Mouse (Mus musculus) stomach, embryonic 16.5 days (tissue): ENCODE measurements around the gene Pla2g4b. TPM values are rescaled to one million over a fixed set of nuclear protein-coding genes. Genes with fewer than 3 reads are reported as not detected.
A peak's percentile ranks its signal among the peaks of the same experiment; 100 is the strongest.

Experiments used
- ATAC-seq: fragments of 200-750 bp; cut with Nextera tagmentation; 2 replicates; pipeline ENCODE4 v1.8.0; 2017; ENCODE audit warnings: moderate number of reproducible peaks, moderate TSS enrichment; ENCODE audit not compliant: insufficient read depth, low FRiP score
- H3K27ac ChIP-seq: fragments of 300-500 bp; sonication (generic); 2 replicates; pipeline ENCODE4 v1.5.1; 2014; ENCODE audit warnings: low read length
- H3K27me3 ChIP-seq: fragments of 300-500 bp; sonication (generic); 2 replicates; pipeline ENCODE4 v1.6.1; 2014; ENCODE audit warnings: low read length, control low read depth, mixed read lengths; ENCODE audit not compliant: control insufficient read depth, insufficient read depth
- H3K36me3 ChIP-seq: fragments of 300-500 bp; sonication (generic); 2 replicates; pipeline ENCODE4 v1.6.1; 2014; ENCODE audit warnings: low read length; ENCODE audit not compliant: control insufficient read depth, insufficient read depth
- H3K4me1 ChIP-seq: fragments of 300-500 bp; sonication (generic); 2 replicates; pipeline ENCODE4 v1.6.1; 2014; ENCODE audit warnings: low read length, control low read depth, mixed read lengths; ENCODE audit not compliant: control insufficient read depth, insufficient read depth
- H3K4me2 ChIP-seq: fragments of 300-500 bp; sonication (generic); 2 replicates; pipeline ENCODE4 v1.6.1; 2014; ENCODE audit warnings: low read depth, low read length, mixed read lengths
- H3K4me3 ChIP-seq: fragments of 300-500 bp; sonication (generic); replicated peaks from 2 replicates; pipeline ENCODE4 v1.5.1; 2014; ENCODE audit warnings: mild to moderate bottlenecking, low read length
- H3K9ac ChIP-seq: fragments of 300-500 bp; sonication (generic); 2 replicates; pipeline ENCODE4 v1.6.1; 2014; ENCODE audit warnings: low read length
- H3K9me3 ChIP-seq: fragments of 300-500 bp; sonication (generic); replicated peaks from 2 replicates; pipeline ENCODE4 v1.6.1; 2016; ENCODE audit warnings: low read length, control low read depth; ENCODE audit not compliant: control insufficient read depth
- WGBS: fragments of 180-500 bp; shearing (Covaris S2); extraction: QIAGEN DNeasy Blood & Tissue Kit; methylation state at CpG from one replicate; pipeline ENCODE4 v1.1.7; 2014; 5-methylcytosine and 5-hydroxymethylcytosine counted together
- polyA plus RNA-seq: library from polyadenylated mRNA; unstranded; fragments of >200 nt; fragmentation: Nextera tagmentation; extraction: Ambion mirVana; gene quantifications from 2 replicates; pipeline ENCODE4 v1.2.1, GENCODE M21; 2015

Pla2g4b gene
- polyA plus RNA-seq, 1 experiment from 2014 or later: 1.8 TPM

DNA sequence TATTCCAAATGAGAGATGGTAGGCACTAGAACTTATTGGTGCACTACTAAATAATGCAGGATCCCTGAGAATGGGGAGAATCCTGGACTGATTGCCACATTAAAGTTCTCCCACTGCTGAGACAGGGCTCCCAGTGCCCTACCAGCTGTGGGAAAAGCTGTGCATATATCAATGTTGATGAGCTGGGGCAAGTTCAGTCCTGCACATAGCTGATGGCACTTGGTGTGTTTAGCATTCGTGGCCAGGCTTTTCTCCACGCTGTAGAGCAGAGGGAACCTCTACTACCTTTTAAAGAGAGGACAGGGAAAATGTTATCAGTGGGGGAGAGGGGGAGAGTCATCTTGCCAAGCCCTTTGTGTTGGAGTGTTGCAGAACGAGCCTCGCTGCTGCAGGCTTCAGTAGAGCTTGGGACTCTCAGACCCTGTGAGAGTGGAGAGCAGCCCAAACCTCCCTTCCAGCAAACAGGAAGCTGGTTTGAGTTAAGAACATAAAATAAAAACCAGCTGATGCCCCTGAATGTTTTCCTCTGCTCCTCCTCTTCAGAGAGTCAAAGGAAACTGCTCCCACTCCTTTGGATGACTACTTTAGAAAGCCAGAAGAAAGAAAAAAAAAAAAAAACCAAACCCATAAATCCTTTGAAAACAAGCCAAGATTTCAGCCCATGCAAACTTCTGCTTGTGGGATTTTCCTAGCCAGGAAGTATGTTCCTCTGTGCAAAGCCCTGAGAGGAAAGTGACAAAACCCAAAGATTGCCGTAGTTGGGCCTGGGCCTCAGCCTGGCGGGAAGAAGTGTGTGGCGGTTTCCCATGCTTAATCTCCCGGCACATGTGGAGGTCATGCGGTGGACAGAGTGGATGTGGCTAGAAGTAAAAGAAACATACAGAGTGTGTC, 37.6 kb upstream of the Pla2g4b start:
- Histone ChIP-seq H3K27me3 (no peaks in the 10 kb centered on the region), H3K9ac (peak overlapping the region; percentile 51; the same call in 1 of the 2 replicates), H3K36me3 (no peaks in the 10 kb centered on the region), H3K4me2 (0 out of 2 replicates have a peak overlapping the region, but pooled peaks have one; percentile 11), H3K4me1 (peaks cover 16% of the 10 kb centered on the region), H3K4me3 (no peak overlapping the region), H3K27ac (peak overlapping the region; percentile 88), H3K9me3 (no peaks in the 10 kb centered on the region)
- 40% methylated on average over 9 of the region's 9 CpGs for WGBS
- ATAC-seq: no peak

DNA sequence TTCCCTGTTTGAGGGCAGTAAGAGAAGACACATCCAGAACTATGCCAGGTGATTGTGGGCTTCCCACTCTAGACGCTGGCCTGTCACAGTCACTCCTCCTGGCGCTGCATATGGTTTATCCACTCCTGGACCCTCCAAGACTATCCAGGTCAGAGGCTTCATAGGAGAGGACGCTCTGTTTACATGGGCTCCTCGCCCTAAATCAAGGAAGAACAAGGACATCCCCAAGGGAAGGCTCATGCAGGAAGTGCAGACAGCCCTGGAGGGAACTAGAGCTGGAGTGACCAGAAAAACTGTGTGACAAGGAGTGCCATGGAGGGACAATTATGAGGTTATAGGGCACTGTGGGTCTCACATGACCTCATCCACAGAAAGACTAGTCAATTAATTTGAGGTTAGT, 35.9 kb upstream of the Pla2g4b start:
- no peak overlapping the region for H3K27ac ChIP-seq

DNA sequence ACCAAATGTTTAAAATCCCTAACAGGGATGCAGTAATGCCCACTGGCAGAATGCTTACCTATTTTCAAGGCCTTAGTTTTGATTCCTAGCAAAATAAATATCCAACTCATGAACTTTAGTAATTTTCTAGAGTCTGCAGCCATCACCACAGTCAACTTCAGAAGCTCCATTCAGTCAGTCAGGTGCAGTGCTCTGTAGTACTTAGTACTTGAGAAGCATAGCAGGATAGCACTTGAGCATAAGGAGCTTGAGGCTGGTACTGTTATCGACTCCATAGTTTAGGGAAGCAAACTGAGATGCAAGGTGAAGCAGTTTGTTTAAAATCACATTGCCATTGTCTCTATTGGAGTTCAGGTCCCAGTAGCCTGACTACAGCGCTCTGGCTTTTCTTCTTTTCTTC, 33.5 kb upstream of the Pla2g4b start:
- H3K4me1 ChIP-seq: peaks cover 16% of the 10 kb centered on the region
- H3K27me3 ChIP-seq: no peaks in the 10 kb centered on the region
- ATAC-seq: no peak
- H3K36me3 ChIP-seq: no peaks in the 10 kb centered on the region
- H3K9me3 ChIP-seq: no peaks in the 10 kb centered on the region
- no peak overlapping the region for H3K4me2 ChIP-seq
- WGBS: 93% methylated on average over 2 of the region's 2 CpGs
- no peak overlapping the region for H3K9ac ChIP-seq
- no peak overlapping the region for H3K27ac ChIP-seq
- no peak overlapping the region for H3K4me3 ChIP-seq

More for the DNA sequence above, 35.9 kb upstream of the Pla2g4b start:
- no peak overlapping the region for H3K9ac ChIP-seq
- WGBS: 84% methylated on average over 4 of the region's 4 CpGs
- peaks cover 16% of the 10 kb centered on the region for H3K4me1 ChIP-seq
- H3K4me2 ChIP-seq: no peak overlapping the region
- H3K27me3 ChIP-seq: no peaks in the 10 kb centered on the region
- no peaks in the 10 kb centered on the region for H3K36me3 ChIP-seq
- ATAC-seq: no peak
- no peaks in the 10 kb centered on the region for H3K9me3 ChIP-seq
- no peak overlapping the region for H3K4me3 ChIP-seq

DNA sequence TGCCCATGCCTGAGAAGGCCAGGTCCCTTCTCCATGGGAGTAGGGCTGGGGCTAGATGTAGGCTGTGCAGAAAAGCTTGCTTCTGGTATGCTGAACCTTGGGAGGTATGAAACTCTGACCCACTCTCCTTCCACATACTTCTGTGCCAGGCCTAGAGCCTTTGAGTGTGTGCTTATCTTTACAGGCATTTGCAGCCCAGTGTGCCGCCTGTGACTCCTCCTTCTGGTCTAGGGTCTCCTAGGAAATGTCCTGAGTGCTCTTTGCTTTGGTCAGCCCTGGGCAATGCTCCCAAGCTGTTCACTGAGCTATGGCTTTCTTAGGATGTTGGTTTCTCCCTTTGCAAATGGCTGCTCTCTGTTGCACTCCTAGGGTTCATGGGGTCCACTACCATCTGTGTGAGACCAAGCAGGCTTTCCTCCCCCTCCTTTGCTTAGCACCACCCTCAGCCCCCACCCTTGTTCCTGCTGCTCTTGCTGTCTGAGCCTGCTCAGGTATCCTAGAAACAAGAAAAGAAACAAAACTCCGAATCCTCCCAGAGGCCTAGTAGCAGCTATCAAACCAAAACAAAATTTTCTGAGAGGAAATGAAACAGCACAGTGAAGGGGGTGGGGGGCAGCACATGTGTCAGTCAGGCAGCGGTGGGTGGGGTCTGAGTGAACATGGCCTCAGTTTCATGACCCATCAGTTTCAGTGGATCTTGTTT, 32.2 kb upstream of the Pla2g4b start:
- no peaks in the 10 kb centered on the region for H3K27me3 ChIP-seq
- H3K9me3 ChIP-seq: no peaks in the 10 kb centered on the region
- H3K36me3 ChIP-seq: no peaks in the 10 kb centered on the region
- H3K4me1 ChIP-seq: peaks cover 4% of the 10 kb centered on the region
- no peak overlapping the region for H3K4me3 ChIP-seq
- 59% methylated on average over 3 of the region's 3 CpGs for WGBS
- no peak for ATAC-seq
- no peak overlapping the region for H3K4me2 ChIP-seq
- H3K9ac ChIP-seq: no peak overlapping the region
- H3K27ac ChIP-seq: no peak overlapping the region

DNA sequence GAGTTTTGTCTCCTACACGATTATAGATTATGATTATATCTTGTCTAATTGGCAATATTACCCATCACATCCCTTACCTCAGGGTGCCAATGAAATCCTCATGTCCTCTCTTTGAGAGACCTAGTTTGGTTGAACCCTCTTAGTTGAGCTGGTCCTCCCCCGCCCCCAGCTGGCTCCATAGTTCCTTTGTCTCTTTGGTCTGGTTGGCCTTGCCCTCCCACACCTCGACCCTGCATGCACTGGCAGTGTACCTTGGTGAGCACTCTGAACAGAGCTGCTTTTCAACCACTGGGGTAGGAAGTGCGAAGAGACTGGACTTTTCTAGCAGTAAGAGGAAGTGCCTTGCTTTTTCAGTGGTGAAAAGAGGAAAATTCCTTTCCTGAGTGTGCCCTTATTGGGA, 31.3 kb upstream of the Pla2g4b start:
- Histone ChIP-seq H3K9ac (no peak overlapping the region), H3K27ac (no peak overlapping the region), H3K9me3 (no peaks in the 10 kb centered on the region), H3K27me3 (no peaks in the 10 kb centered on the region), H3K4me3 (no peak overlapping the region), H3K4me1 (no peaks in the 10 kb centered on the region), H3K4me2 (no peak overlapping the region), H3K36me3 (no peaks in the 10 kb centered on the region)
- no peak for ATAC-seq
- WGBS: 70% methylated on average over 4 of the region's 4 CpGs

DNA sequence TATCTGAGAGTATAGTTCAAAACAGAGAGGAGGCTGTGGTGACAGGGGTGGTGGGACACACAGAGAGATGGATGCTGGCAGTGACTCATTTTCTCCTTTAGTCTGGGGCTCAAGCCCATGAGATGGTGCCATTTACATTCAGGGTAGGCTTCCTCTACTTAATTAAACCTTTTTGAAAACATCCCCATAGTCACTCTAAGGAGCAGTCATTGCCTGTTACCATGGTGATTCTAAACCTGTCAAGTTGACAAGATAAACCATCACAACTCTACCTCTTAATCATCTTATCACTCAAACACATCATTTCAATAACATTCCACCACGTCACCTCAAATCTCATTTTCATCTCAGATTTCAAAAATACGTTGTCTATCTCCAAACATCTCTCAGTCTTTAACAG, 29.2 kb upstream of the Pla2g4b start:
- Histone ChIP-seq H3K27ac (no peak overlapping the region), H3K36me3 (no peaks in the 10 kb centered on the region), H3K4me1 (no peaks in the 10 kb centered on the region), H3K4me2 (no peak overlapping the region), H3K4me3 (no peak overlapping the region), H3K9me3 (no peaks in the 10 kb centered on the region), H3K27me3 (no peaks in the 10 kb centered on the region), H3K9ac (no peak overlapping the region)
- ATAC-seq: no peak
- WGBS: 86% methylated on average over 2 of the region's 2 CpGs

DNA sequence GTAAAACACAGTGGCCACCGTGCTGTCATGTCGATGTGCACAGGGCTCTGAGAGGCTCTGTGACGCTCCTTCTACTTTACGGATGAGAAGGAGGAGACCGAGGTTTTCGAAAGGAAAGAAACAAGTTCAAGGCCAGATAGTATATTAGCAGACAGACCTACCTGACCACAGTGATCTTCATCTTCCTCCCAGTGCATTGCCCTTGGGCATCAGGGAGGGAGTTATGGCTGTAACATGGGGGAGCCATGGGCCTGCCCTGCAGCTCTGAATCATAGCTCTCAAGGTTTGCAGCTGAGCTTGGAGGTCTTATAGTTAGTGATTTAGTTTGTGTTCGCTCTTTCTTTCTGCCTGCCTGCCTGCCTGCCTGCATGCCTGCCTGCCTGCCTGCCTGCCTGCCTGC, 26.5 kb upstream of the Pla2g4b start:
- Histone ChIP-seq H3K4me2 (no peak overlapping the region), H3K9ac (no peak overlapping the region), H3K4me1 (no peaks in the 10 kb centered on the region), H3K4me3 (no peak overlapping the region), H3K27me3 (no peaks in the 10 kb centered on the region), H3K27ac (no peak overlapping the region), H3K36me3 (no peaks in the 10 kb centered on the region), H3K9me3 (no peaks in the 10 kb centered on the region)
- no peak for ATAC-seq
- 88% methylated on average over 7 of the region's 7 CpGs for WGBS

DNA sequence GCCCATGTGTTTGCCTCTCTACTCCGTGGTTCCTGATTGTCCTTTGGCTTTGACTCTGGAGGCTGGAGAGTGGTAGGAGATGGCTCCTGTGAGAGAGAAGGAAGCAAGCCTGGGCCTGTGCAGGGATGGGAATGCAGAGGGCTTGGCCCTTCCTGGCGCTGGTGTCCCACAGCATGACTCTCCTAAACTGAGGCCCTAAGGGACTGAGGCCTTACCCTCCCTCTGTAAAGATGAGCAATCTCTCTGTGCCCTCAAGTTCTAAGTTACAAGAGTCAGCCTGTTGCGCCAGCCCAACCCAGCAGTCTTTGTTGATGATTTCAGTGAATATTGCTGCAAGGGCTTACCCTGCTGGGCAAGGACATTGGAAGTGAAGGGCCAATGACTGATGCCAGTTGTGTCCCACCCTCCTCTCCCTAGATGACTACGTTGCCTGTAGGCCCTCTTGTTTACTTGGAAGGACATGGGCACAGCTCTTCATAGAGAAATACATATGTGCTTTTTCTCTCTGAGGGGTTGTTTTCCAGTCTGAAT, 25.5 kb upstream of the Pla2g4b start:
- Histone ChIP-seq H3K9ac (no peak overlapping the region), H3K4me2 (no peak overlapping the region), H3K27me3 (no peaks in the 10 kb centered on the region), H3K36me3 (no peaks in the 10 kb centered on the region), H3K4me3 (no peak overlapping the region), H3K9me3 (no peaks in the 10 kb centered on the region), H3K4me1 (no peaks in the 10 kb centered on the region), H3K27ac (no peak overlapping the region)
- 70% methylated on average over 4 of the region's 4 CpGs for WGBS
- ATAC-seq: no peak

DNA sequence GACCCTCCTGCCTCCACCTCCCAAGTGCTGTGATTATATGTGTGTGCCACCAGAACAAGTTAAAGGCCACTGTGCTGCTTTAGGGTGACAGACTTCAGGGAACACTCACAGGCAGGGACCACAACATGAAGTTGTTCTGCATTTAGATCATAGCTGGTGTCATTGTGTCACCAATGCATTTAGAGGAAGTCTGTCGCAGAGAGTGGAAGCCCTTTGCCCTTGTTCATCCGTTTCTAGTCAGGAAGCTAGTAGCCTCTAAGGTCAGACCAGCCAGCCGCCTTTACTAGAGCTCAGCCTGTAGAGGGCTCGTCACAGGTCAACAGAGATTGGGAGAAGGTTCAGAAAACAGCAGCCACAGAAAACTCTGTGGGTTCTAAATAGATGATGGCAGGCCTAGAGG, 24.5 kb upstream of the Pla2g4b start:
- no peak overlapping the region for H3K4me3 ChIP-seq
- H3K36me3 ChIP-seq: no peaks in the 10 kb centered on the region
- no peaks in the 10 kb centered on the region for H3K9me3 ChIP-seq
- no peak overlapping the region for H3K9ac ChIP-seq
- no peaks in the 10 kb centered on the region for H3K4me1 ChIP-seq
- no peak overlapping the region for H3K27ac ChIP-seq
- WGBS: 43% methylated on average over 4 of the region's 4 CpGs
- H3K4me2 ChIP-seq: no peak overlapping the region
- ATAC-seq: no peak
- H3K27me3 ChIP-seq: no peaks in the 10 kb centered on the region
